25 mouse cellular contexts compared by ENCODE assay signal in genomic region chr11:53997661-53998060, GRCm38 (mm10). TPM values are rescaled to one million over a fixed set of nuclear protein-coding genes. Genes with fewer than 3 reads are reported as not detected.
DNase-seq lines count a peak whose midpoint lies in the region; ATAC-seq lines count a peak whose summit lies in the region.
"Had no signal": no experiment of that assay in that cellular context is flagged by ENCODE, and none has a peak within 500 bp of the region (broad histone marks: within the 10 kb centered on the region; RNA-seq: fewer than 3 reads in every experiment).

No protein-coding gene starts in this region.

- WGBS in heart, embryonic 10.5 days: 57% methylated on average over 2 of the region's 2 CpGs

- no peak overlapping the region for H3K4me3 ChIP-seq in heart, embryonic 10.5 days
- H3K4me3 ChIP-seq: embryonic facial prominence, embryonic 12.5 days; embryonic facial prominence, embryonic 15.5 days; forebrain, embryonic 12.5 days; forebrain, embryonic 15.5 days; heart, adult 2 months; heart, embryonic 15.5 days; hindbrain, embryonic 12.5 days; hindbrain, embryonic 15.5 days; intestine, embryonic 15.5 days had no signal

- H3K27me3 ChIP-seq in heart, embryonic 10.5 days (ENCODE audit: insufficient read depth, poor library complexity, severe bottlenecking): peaks cover 22% of the 10 kb centered on the region
- H3K27me3 ChIP-seq: embryonic facial prominence, embryonic 12.5 days; embryonic facial prominence, embryonic 15.5 days; forebrain, embryonic 12.5 days; forebrain, embryonic 15.5 days; hindbrain, embryonic 12.5 days; hindbrain, embryonic 15.5 days; intestine, embryonic 15.5 days had no signal

- H3K9me3 ChIP-seq in heart, embryonic 10.5 days: no peaks in the 10 kb centered on the region
- H3K9me3 ChIP-seq: embryonic facial prominence, embryonic 12.5 days; embryonic facial prominence, embryonic 15.5 days; forebrain, embryonic 12.5 days; forebrain, embryonic 15.5 days; heart, embryonic 15.5 days; hindbrain, embryonic 12.5 days; hindbrain, embryonic 15.5 days; intestine, embryonic 15.5 days had no signal

- peak overlapping the region; percentile 10; the same call in 1 of the 2 replicates for H3K27ac ChIP-seq in heart, embryonic 10.5 days
- H3K27ac ChIP-seq: embryonic facial prominence, embryonic 12.5 days; embryonic facial prominence, embryonic 15.5 days; forebrain, embryonic 12.5 days; forebrain, embryonic 15.5 days; heart, adult 2 months; heart, embryonic 15.5 days; hindbrain, embryonic 12.5 days; hindbrain, embryonic 15.5 days; intestine, embryonic 15.5 days had no signal

- peak; percentile 29 for DNase-seq in adrenal gland, postnatal 14 days
- no peak for DNase-seq in adrenal gland, postnatal 25 days
- DNase-seq in heart, embryonic 10.5 days (ENCODE audit: low spot score): no peak
- no peak for DNase-seq in heart, postnatal 4 days
- peak; percentile 32 for DNase-seq in brain, adult 2 months (ENCODE audit: low read depth, low spot score)
- DNase-seq: cerebellum, adult 11 months; cerebellum, adult 2 months; cerebellum, adult 9-11 months; cerebellum, postnatal 25 days; gastrocnemius, postnatal 25 days; heart, adult 2 months; heart, postnatal 10 days; heart, postnatal 36 days; kidney, adult 18-20 months; kidney, adult 9 months had no signal

- no peaks in the 10 kb centered on the region for H3K36me3 ChIP-seq in heart, embryonic 10.5 days
- H3K36me3 ChIP-seq: embryonic facial prominence, embryonic 12.5 days; embryonic facial prominence, embryonic 15.5 days; forebrain, embryonic 12.5 days; forebrain, embryonic 15.5 days; heart, embryonic 15.5 days; hindbrain, embryonic 12.5 days; hindbrain, embryonic 15.5 days; intestine, embryonic 15.5 days had no signal

- H3K4me1 ChIP-seq in heart, embryonic 10.5 days: peaks cover 9% of the 10 kb centered on the region
- H3K4me1 ChIP-seq: forebrain, embryonic 15.5 days; heart, embryonic 15.5 days; intestine, embryonic 15.5 days had no signal

- 0 out of 2 replicates have a peak, but pooled peaks have one; percentile 19 for ATAC-seq in monocyte, adult 5-6 weeks (replicated peaks; ENCODE audit: insufficient number of reproducible peaks, low FRiP score, low TSS enrichment, poor library complexity, severe bottlenecking)
- ATAC-seq: CD4-positive, CD25-positive, alpha-beta regulatory T cell, adult 4 months; forebrain, embryonic 15.5 days; intestine, embryonic 15.5 days had no signal

RNA-seq across cellular contexts. Expression of gene Slc22a21, which starts 17.5 kb away (rescaled TPM):
- 4.6 and 5.7 TPM in 2 replicates for total RNA-seq in adrenal gland, postnatal 14 days (2021)
- total RNA-seq in adrenal gland, postnatal 25 days (2021): 5.3 and 5.9 TPM in 2 replicates
- 1.7 and 2.7 TPM in 2 replicates for polyA plus RNA-seq in heart, embryonic 10.5 days (2016; fragmentation: Nextera tagmentation; extraction: Ambion mirVana)
- 1 to 10 TPM; 1.9 to 2.4 TPM for total RNA-seq in heart, postnatal 4 days (2021)
- 1.5 to 3.7 TPM (median 3.6 TPM) in 3 replicates for total RNA-seq in monocyte, adult 5-6 weeks (2017)

RNA-seq across cellular contexts. Expression of gene Slc22a4, which starts 30.2 kb away (rescaled TPM):
- 3.5 and 7.2 TPM in 2 replicates for total RNA-seq in adrenal gland, postnatal 14 days (2021)
- 8.0 and 8.5 TPM in 2 replicates for total RNA-seq in adrenal gland, postnatal 25 days (2021)
- 3.4 and 4.5 TPM in 2 replicates for polyA plus RNA-seq in heart, embryonic 10.5 days (2016; fragmentation: Nextera tagmentation; extraction: Ambion mirVana)
- 1 to 10 TPM in 1 of 2 experiments, under 1 TPM in 1; 0.86 to 1.4 TPM for total RNA-seq in heart, postnatal 4 days (2021)
- 0.78 to 2.1 TPM (median 1.1 TPM) in 3 replicates for total RNA-seq in monocyte, adult 5-6 weeks (2017)
- polyA plus RNA-seq: CD4-positive, CD25-positive, alpha-beta regulatory T cell, adult 4 months had no signal

Comparison
In these comparisons a context has a peak if more than half of its experiments do, and no peak if none do; other contexts are left out.
1. DNase-seq: peak in adrenal gland, postnatal 14 days (single experiment) and brain, adult 2 months (single experiment); none in adrenal gland, postnatal 25 days (single experiment), heart, embryonic 10.5 days (single experiment) and heart, postnatal 4 days (single experiment).